Mouse (Mus musculus) urinary bladder, adult 2 months (tissue): ENCODE results near the gene Mpp5. TPM values are rescaled to one million over a fixed set of nuclear protein-coding genes. Genes with fewer than 3 reads are reported as not detected.

Experiments
- DNase-seq: peaks from one replicate; pipeline ENCODE4 v3.0.0; 2022; ENCODE audit warnings: low spot score
- polyA plus RNA-seq: library from polyadenylated mRNA; depleted of rRNA; stranded (reverse); fragments of >200 nt; gene quantifications from 2 replicates; pipeline ENCODE4 v1.2.3, GENCODE M21; 2012; rRNA removed

Gene Mpp5
- polyA plus RNA-seq, 1 experiment, result 9.9 TPM

DNA sequence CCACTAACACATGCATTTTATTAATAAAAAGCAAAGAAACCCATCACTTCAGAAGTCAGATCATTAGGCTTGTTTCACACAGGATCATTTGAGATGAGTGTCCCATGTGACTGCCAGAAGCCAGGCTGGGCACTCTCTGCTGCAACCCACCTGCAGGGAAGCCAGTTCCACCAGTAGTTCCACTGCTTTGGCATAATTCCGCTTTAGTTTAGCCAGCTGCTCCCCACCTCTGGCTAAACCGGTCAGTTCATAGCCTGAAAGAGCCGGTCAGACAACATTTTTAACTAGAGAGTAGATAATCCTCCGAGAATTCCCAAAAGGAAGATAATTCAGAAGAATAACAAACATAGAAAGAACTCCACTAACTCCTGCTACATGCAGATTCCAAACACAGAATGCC, 99.5 kb downstream of the Mpp5 start:
- DNase-seq, result no peak

DNA sequence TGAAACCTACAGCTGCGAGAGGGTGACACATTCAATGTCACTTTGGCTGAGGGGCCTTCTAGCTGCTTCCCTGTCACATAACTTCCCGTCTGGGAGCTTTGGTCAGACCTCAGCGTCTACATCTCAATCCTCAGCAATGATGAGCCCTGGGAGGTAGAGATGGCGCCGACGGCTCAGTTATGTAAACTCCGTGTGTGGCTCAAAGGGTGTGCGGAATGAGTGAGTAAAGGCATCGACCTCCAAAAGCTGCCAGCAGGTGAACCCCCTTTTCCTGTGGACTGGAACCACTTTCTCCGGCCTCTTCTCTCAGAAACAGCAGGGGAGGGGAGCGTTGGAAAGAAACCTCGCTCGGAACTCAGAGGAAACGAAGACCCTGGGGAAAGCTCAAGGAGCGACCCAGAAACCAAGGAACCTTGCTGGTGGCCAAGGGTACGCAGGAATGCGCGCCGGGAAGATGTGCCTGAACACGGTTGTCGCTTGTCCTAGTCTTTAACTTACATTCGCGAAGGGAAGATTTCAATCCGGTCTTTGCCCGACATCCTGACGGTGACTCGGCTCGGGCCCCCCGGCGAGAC, 112.3 kb downstream of the Mpp5 start:
- no peak for DNase-seq

DNA sequence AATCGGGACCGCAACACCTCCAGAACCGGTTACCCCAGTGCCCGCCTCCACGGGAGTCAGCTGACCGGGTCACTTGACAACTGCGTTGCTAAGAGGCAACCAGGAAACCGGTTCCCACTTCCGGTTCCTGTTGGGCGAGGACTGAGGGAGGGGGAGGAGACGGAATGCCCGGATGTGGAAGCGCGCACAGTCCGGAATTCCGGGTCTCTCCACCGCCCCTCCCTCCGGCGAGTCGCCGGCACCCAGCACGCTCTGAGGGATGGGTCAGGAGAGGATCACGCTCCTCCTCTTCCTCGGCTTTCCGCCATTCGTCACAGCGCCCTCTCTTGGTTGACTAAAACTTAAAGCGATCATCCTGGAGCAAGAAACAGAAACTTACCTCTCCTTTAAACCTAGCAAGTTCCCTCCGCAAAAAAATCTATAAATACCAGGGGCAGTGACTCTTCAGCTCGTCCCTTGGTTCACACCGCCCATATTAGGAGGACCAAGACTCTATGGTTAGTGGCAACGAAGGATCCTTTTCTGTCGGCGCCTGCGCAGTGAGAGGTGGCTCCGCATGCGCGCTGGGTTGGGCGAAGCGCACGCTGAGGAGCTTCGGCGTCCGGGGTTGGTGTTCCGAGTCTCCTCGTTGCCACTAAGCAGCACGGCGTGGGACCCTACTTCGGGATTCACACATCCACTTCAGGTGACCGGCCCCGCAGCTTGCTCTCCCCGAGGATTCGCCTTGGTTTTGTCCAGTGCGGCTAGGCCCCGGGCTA, 113.0 kb downstream of the Mpp5 start, which contains the start of the genes Atp6v1d and Eif2s1:
Gene Atp6v1d, minus strand, starts transcription at position 143 of the 758 bp plus-strand sequence.
Gene Eif2s1, plus strand, starts transcription at position 324 of the 758 bp plus-strand sequence.
- peak; percentile 95 for DNase-seq

DNA sequence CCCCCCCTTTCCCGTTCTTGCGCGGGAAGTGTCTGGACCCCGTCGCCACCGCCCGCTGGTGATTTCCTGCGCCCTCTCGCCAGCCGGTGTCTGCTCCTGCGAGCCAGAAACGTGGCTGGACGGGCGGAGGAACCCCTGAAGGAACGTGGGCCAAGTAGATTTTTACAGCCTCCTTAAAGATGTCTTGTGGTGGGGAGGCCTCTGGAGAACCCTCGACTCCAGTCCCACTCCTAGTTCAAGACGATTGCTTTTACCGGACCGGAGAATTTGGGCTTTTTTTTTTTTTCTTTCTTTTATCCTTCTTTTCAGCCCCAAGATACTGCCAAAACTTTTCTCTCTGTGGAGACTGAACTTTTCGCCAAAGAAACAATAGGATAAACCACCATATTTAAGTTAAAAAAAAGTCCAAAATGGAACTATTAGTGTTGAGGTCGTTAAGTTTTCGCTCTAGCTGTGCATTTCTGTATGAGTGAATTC, 113.6 kb downstream of the Mpp5 start:
- no peak for DNase-seq

DNA sequence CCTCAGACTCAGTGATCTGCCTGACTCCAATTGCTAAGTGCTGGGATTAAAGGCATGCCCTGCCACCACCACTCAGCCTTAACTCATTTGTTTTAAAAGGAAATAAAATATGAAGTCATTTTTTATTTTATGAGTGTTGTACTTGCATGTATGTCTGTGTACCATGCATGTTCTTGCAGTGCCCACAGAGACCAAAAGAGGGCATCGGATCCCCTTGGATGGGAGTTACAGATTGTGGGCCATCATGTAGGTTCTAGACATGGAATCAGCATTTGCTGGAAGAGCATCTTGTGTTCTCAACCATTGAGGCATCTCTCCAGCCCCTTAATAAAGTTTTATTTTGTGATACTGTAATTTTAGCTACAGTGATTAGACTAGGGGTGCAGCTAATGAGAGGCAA, 116.7 kb downstream of the Mpp5 start:
- no peak for DNase-seq

DNA sequence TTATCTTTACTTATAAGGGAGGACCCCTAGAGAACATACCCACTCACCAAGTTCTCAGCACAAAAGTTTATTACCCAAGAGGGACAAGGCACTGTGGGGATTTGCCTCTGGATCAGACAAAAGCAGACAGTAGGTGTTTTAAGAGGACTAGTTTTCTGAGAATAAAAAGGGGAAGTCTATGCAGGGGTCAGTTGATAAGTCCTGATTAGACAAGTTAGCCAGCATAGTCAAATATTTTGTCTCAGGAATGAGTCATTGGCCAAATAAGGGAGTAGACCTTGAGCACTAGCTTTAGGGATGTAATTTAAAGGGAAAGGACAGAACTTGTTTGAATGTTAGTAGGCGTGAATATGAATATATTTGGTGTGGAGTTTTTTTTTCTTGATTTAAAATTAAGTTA, 119.4 kb downstream of the Mpp5 start:
- DNase-seq, result no peak

DNA sequence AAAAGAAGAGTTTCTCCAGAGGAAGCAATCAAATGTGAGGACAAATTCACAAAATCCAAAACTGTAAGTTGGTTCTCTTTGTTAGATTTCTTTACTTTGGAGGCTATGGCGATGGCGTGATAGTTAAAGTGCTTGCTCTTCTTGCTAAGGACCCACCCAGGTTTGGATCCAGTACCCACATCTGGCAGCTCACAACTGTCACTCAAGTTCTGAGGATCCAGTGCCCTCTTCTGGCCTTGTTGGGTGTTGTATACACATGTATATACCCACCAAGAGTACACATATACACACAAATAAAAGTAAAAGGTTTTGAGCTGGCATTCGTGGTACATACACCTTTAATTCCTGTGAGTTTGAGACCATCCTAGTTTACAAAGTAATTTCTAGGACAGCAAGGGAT, 125.9 kb downstream of the Mpp5 start:
- DNase-seq, result no peak

DNA sequence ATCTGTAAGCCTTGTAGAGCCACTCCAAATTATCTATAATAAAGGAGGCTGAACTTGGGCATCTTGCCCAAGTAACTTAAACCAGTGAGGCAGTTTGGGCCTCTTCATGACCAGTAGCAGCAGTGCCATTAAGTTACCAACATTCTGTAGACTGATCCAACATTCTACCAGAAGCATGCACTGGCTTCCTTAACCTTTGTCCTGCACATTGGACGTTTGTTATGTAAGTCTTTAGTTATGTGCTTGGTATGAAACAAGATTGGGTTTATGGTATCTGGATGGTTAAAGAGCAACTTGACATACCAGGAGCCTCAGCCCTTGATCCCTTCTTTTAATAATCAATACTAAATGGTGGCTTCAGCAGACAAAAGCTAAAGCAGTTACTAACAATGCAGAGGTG, 141.4 kb downstream of the Mpp5 start:
- no peak for DNase-seq

Other genes starting within 250 kb of the Mpp5 start
- gene Fam71d, start 57.4 kb upstream of the Mpp5 start, polyA plus RNA-seq, result 0.07 and 0.24 TPM in 2 replicates
- gene Atp6v1d, start 112.7 kb downstream of the Mpp5 start, polyA plus RNA-seq, result 60.7 and 62.8 TPM in 2 replicates
- gene Eif2s1, start 112.9 kb downstream of the Mpp5 start, polyA plus RNA-seq, result 50.3 and 51.6 TPM in 2 replicates
- gene Plek2, start 158.1 kb downstream of the Mpp5 start, polyA plus RNA-seq, result 11.7 and 12.1 TPM in 2 replicates